Mouse (Mus musculus): ENCODE results near the gene Tas2r103.

Gene Tas2r103

GRCm38 (mm10) chr6:133037001-133037400 lies at the start of gene Tas2r103:
Tas2r103 (minus strand) TSS chr6:133037101.
- no peak for DNase-seq (ENCODE audit: low read depth, low spot score)

DNA sequence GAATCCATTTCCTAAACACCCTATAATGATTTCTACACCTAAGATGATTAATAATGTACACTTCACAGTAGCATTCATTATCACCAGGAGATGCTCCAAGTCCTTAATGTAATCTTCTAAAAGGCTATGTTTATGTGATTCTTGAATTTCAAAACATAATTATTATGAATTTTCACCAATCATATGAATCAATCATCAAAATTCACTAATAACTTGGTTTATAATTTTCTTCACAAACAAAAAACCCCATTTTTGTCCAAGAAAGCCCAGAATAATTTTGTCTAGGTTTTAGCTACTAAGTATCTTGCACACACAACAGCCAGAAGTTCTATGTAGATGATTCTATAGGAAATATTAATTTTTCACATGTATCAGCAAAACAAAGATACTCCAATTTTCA lies 18.8 kb upstream of the Tas2r103 start, which contains the start of gene Tas2r140:
Gene Tas2r140 (minus strand): TSS at position 101 of the 400 bp plus-strand sequence.
- DNase-seq (ENCODE audit: low read depth, low spot score), result no peak

Data from skeletal muscle tissue, adult 2 months (tissue).